Mouse (Mus musculus) v-Abl transformed pro-B cells (cell line): ENCODE measurements at regions not wholly inside any gene's neighbourhood (a gene's known extent, or its start where the extent isn't known, plus 50 kb on each side); places are given as distances from the start of the nearest gene placed in this dataset.

Source experiments
- in situ Hi-C, 2 experiments: fragments of 400-800 bp; cut with MboI; formaldehyde crosslinking; loops; one replicate each; pipeline ENCODE4 v1.15.1; 2025; ENCODE audit not compliant: unreplicated experiment in 2 of 2

DNA sequence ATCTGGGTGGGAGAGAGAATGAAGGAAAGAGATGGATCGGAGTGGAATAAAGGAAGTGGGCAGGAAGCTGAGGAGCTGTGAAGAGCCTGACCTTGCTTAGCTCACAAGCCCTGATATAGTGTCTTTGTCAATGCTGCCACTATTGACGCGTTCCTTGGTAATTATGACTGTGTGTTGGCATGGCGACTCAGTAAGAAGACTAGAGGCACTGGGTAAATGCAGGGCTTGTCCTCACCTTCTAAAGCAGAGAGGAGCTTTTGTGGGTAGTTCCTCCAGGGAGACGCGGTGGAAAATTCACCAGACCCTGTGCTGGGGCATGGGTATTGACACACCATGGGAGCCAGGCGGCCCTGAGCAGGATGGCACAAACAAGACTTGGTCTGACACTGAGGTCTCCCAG lies 52.8 kb upstream of the Polg start:
- in situ Hi-C loops: loop anchor here in 1 of 2 experiments (5.0 kb wide), 1 partner anchor 63 kb away; no protein-coding TSS in a partner anchor

DNA sequence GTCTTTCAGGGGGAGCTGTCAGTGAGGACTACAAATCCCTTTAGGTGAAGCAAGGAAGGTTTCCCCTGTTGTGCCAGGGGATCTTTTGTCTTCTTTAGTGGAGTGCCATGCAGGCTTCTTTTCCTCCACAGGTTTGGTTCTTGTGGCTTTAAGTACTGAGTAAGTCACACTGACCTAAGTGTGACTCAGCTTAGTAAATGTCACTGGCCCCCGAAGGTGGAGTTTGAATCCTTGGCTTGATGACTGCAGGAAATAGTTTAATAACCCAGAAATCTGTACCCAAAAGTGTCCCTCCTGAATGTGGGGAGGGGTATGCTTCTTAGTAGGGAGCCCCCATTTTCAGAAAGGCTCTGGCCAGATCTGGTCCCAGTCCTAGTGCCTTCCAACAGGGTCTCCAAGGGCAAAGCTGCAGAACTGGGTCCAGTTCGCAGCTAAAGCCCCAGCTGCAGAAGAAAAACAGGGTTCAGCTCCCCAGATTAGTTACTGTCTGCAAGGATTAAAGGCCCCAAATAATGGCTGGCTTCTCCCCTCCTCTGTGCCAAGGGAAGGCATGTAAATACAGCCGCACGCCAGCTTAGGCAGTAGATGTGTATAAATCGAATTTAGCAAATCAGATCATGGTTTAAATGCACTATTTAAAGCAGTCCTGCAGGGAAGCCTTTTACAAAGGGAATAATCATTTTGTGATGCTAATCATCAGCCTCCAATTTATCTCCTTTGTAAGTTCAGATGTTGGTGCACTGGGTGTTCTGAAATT lies 51.6 kb upstream of the Polg start:
- in situ Hi-C loops: loop anchor here in 1 of 2 experiments (5.0 kb wide), 1 partner anchor 65 kb away; no protein-coding TSS in a partner anchor

DNA sequence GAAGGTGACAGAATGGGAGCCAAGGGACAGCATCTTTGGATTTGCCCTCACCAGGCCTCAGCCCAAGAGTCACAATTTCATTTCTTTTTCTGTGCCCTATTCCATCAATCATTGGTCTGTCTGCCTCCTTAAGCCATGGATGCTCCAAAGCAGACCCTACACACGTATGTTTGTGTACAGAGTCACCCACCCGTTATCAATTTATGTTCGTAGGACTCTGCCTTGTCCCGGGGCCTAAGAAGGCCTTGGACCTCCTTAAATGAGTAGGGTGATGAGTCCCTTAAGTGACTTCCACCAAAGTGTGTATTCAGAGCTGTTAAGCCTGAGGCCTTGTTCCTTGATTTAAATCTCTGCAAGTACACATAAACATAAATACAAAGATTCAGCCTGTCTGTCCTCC lies 50.1 kb upstream of the Polg start:
- in situ Hi-C loops: loop anchor here in 1 of 2 experiments (5.0 kb wide), 1 partner anchor 66 kb away; no protein-coding TSS in a partner anchor
